Comparison of ENCODE assay signal across 8 mouse cellular contexts in genomic region chr4:128858226-128858625, GRCm38 (mm10). TPM values are rescaled to one million over a fixed set of nuclear protein-coding genes. Genes with fewer than 3 reads are reported as not detected.
DNase-seq lines count a peak whose midpoint lies in the region; ATAC-seq and TF ChIP-seq lines count a peak whose summit lies in the region.
"Not testable (repeated sequence)": the region's sequence is repeated elsewhere in the genome, so short reads cannot be mapped to it uniquely, and the experiment has no call there.

No protein-coding gene starts in this region.

- DNase-seq in MEL-GATA-1-ER (ENCODE audit: extremely low read depth, low read depth): peak; percentile 53
- peak; percentile 60 for DNase-seq in cerebellum, adult 11-12 months
- DNase-seq in hindbrain, postnatal 0 days (ENCODE audit: low spot score): peak; percentile 86
- peak; percentile 62 to 83 for DNase-seq in layer of hippocampus, postnatal 25 days (ENCODE audit: extremely low spot score in 1 of 2, low spot score in 1 of 2)
- DNase-seq in lung, postnatal 36 days: peak; percentile 88
- peak; percentile 35 to 48 for DNase-seq in right cerebral cortex, postnatal 36 days (ENCODE audit: low spot score in 2 of 2)
- peak; percentile 72 for DNase-seq in urinary bladder, postnatal 25 days (ENCODE audit: low spot score)

- not testable (repeated sequence) for H3K4me2 ChIP-seq in forebrain, embryonic 15.5 days (replicated peaks); hindbrain, postnatal 0 days (ENCODE audit: low read depth, low read length)

- not testable (repeated sequence) for H3K36me3 ChIP-seq in forebrain, embryonic 15.5 days; hindbrain, postnatal 0 days (ENCODE audit: insufficient read depth, low read length)

- H3K4me1 ChIP-seq in forebrain, embryonic 15.5 days; hindbrain, postnatal 0 days (ENCODE audit: insufficient read depth, low read length): not testable (repeated sequence)

- peak; percentile 80 for TF ChIP-seq CTCF in hindbrain, postnatal 0 days (IDR thresholded peaks at IDR 0.05; ENCODE audit: low read depth)

- not testable (repeated sequence) for H3K4me3 ChIP-seq in forebrain, embryonic 15.5 days; hindbrain, postnatal 0 days (ENCODE audit: low read length)

- H3K27ac ChIP-seq in forebrain, embryonic 15.5 days (replicated peaks); hindbrain, postnatal 0 days: not testable (repeated sequence)

- H3K9me3 ChIP-seq in forebrain, embryonic 15.5 days; hindbrain, postnatal 0 days (ENCODE audit: low read length): not testable (repeated sequence)

- ATAC-seq in forebrain, embryonic 15.5 days (replicated peaks): 0 out of 2 replicates have a peak, but pooled peaks have one; percentile 13
- not testable (repeated sequence) for ATAC-seq in hindbrain, postnatal 0 days

- H3K27me3 ChIP-seq in forebrain, embryonic 15.5 days; hindbrain, postnatal 0 days (ENCODE audit: insufficient read depth, low read length): not testable (repeated sequence)

- not testable (repeated sequence) for H3K9ac ChIP-seq in forebrain, embryonic 15.5 days (replicated peaks); hindbrain, postnatal 0 days (replicated peaks; ENCODE audit: low read length)

RNA-seq across cellular contexts. Expression of gene Trim62, which starts 25.2 kb away (rescaled TPM):
- polyA plus RNA-seq in forebrain, embryonic 15.5 days (2015; fragmentation: Nextera tagmentation; extraction: Ambion mirVana): 9.5 and 10.5 TPM in 2 replicates
- total RNA-seq in hindbrain, postnatal 0 days (2014; rRNA removed): 30.8 and 33.4 TPM in 2 replicates
- polyA plus RNA-seq in hindbrain, postnatal 0 days (2015; fragmentation: Nextera tagmentation; extraction: Ambion mirVana): 23.4 and 27.9 TPM in 2 replicates
- 10 to 100 TPM; 15.1 to 16.2 TPM for total RNA-seq in layer of hippocampus, postnatal 25 days (2021)

RNA-seq across cellular contexts. Expression of gene Zfp362, which starts 52.4 kb away (rescaled TPM):
- polyA plus RNA-seq in forebrain, embryonic 15.5 days (2015; fragmentation: Nextera tagmentation; extraction: Ambion mirVana): 45.5 and 51.3 TPM in 2 replicates
- total RNA-seq in hindbrain, postnatal 0 days (2014; rRNA removed): 25.6 and 35.7 TPM in 2 replicates
- 23.3 and 24.9 TPM in 2 replicates for polyA plus RNA-seq in hindbrain, postnatal 0 days (2015; fragmentation: Nextera tagmentation; extraction: Ambion mirVana)
- 10 to 100 TPM; 24.7 to 33.8 TPM for total RNA-seq in layer of hippocampus, postnatal 25 days (2021)
